25 mouse cellular contexts compared by ENCODE assay signal in genomic region chr10:76722751-76723450, GRCm38 (mm10). TPM values are rescaled to one million over a fixed set of nuclear protein-coding genes. Genes with fewer than 3 reads are reported as not detected.
DNase-seq lines count a peak whose midpoint lies in the region; ATAC-seq lines count a peak whose summit lies in the region.
"Had no signal": no experiment of that assay in that cellular context is flagged by ENCODE, and none has a peak within 500 bp of the region (broad histone marks: within the 10 kb centered on the region; RNA-seq: fewer than 3 reads in every experiment).

No protein-coding gene starts in this region.

- H3K4me2 ChIP-seq in embryonic facial prominence, embryonic 14.5 days (ENCODE audit: low read depth, low read length), result 0 out of 2 replicates have a peak overlapping the region, but pooled peaks have one; percentile 0
- H3K4me2 ChIP-seq in hindbrain, embryonic 14.5 days (replicated peaks), result no peak overlapping the region
- H3K4me2 ChIP-seq: forebrain, embryonic 13.5 days; hindbrain, embryonic 15.5 days; limb, embryonic 12.5 days; liver, embryonic 12.5 days; midbrain, embryonic 13.5 days had no signal

- H3K27me3 ChIP-seq in embryonic facial prominence, embryonic 14.5 days (replicated peaks; ENCODE audit: control insufficient read depth, insufficient read depth, low read length), result no peaks in the 10 kb centered on the region
- no peaks in the 10 kb centered on the region for H3K27me3 ChIP-seq in embryonic facial prominence, embryonic 10.5 days (replicated peaks; ENCODE audit: low read depth, poor library complexity, severe bottlenecking)
- no peaks in the 10 kb centered on the region; the same call in 1 of the 2 replicates for H3K27me3 ChIP-seq in hindbrain, embryonic 10.5 days (ENCODE audit: insufficient read depth, poor library complexity, severe bottlenecking)
- no peaks in the 10 kb centered on the region for H3K27me3 ChIP-seq in hindbrain, embryonic 14.5 days (ENCODE audit: control insufficient read depth, insufficient read depth, low read length)
- H3K27me3 ChIP-seq: forebrain, embryonic 13.5 days; hindbrain, embryonic 15.5 days; limb, embryonic 12.5 days; liver, embryonic 12.5 days; midbrain, embryonic 13.5 days had no signal

- no peak for DNase-seq in embryonic facial prominence, embryonic 14.5 days (ENCODE audit: low spot score)
- no peak for DNase-seq in embryonic facial prominence, embryonic 10.5 days (ENCODE audit: low spot score)
- DNase-seq in hindbrain, embryonic 10.5 days (ENCODE audit: low spot score), result peak; percentile 1
- DNase-seq in hindbrain, embryonic 14.5 days (ENCODE audit: low spot score), result no peak
- peak; percentile 2 for DNase-seq in thymus, postnatal 4 days
- no peak for DNase-seq in thymus, postnatal 25 days
- DNase-seq in adrenal gland, adult 2 months, result no peak
- DNase-seq: adrenal gland, adult 8-10 months; cerebellum, adult 2 months; cerebellum, postnatal 14 days; kidney, adult 9 months; kidney, postnatal 25 days; liver, postnatal 0 days; lung, postnatal 10 days had no signal

- peaks cover 19% of the 10 kb centered on the region; the same call in 1 of the 2 replicates for H3K4me1 ChIP-seq in embryonic facial prominence, embryonic 14.5 days (ENCODE audit: control insufficient read depth, insufficient read depth, low read length)
- peaks cover 34% of the 10 kb centered on the region for H3K4me1 ChIP-seq in embryonic facial prominence, embryonic 10.5 days
- peaks cover 20% of the 10 kb centered on the region; the same call in 1 of the 2 replicates for H3K4me1 ChIP-seq in hindbrain, embryonic 10.5 days (replicated peaks)
- H3K4me1 ChIP-seq in hindbrain, embryonic 14.5 days (replicated peaks; ENCODE audit: control insufficient read depth, insufficient read depth, low read length), result no peaks in the 10 kb centered on the region
- H3K4me1 ChIP-seq: forebrain, embryonic 13.5 days; hindbrain, embryonic 15.5 days; liver, embryonic 12.5 days; midbrain, embryonic 13.5 days had no signal

- H3K9me3 ChIP-seq in embryonic facial prominence, embryonic 14.5 days (ENCODE audit: control insufficient read depth, low read length), result no peaks in the 10 kb centered on the region
- no peaks in the 10 kb centered on the region for H3K9me3 ChIP-seq in embryonic facial prominence, embryonic 10.5 days
- H3K9me3 ChIP-seq in hindbrain, embryonic 10.5 days, result no peaks in the 10 kb centered on the region
- no peaks in the 10 kb centered on the region for H3K9me3 ChIP-seq in hindbrain, embryonic 14.5 days (ENCODE audit: control insufficient read depth, low read length)
- H3K9me3 ChIP-seq: forebrain, embryonic 13.5 days; hindbrain, embryonic 15.5 days; limb, embryonic 12.5 days; liver, embryonic 12.5 days; midbrain, embryonic 13.5 days had no signal

- no peak overlapping the region for H3K27ac ChIP-seq in embryonic facial prominence, embryonic 14.5 days (replicated peaks; ENCODE audit: low read depth, low read length)
- H3K27ac ChIP-seq in embryonic facial prominence, embryonic 10.5 days (replicated peaks), result no peak overlapping the region
- H3K27ac ChIP-seq in hindbrain, embryonic 10.5 days, result no peak overlapping the region
- no peak overlapping the region for H3K27ac ChIP-seq in hindbrain, embryonic 14.5 days
- H3K27ac ChIP-seq: forebrain, embryonic 13.5 days; heart, adult 2 months; hindbrain, embryonic 15.5 days; limb, embryonic 12.5 days; liver, embryonic 12.5 days; macrophage; midbrain, embryonic 13.5 days had no signal

- no peak for ATAC-seq in embryonic facial prominence, embryonic 14.5 days (ENCODE audit: low read depth)
- ATAC-seq in hindbrain, embryonic 14.5 days (ENCODE audit: low FRiP score), result no peak
- ATAC-seq: activated CD4-positive, CD25-positive, alpha-beta regulatory T cell, adult 4 months; forebrain, embryonic 13.5 days; inflammation-experienced regulatory T-cells, adult 6 months; liver, embryonic 12.5 days; liver, postnatal 0 days; midbrain, embryonic 13.5 days had no signal

- H3K4me3 ChIP-seq in embryonic facial prominence, embryonic 14.5 days (ENCODE audit: low read depth, low read length), result no peak overlapping the region
- H3K4me3 ChIP-seq in embryonic facial prominence, embryonic 10.5 days, result no peak overlapping the region
- H3K4me3 ChIP-seq in hindbrain, embryonic 10.5 days, result no peak overlapping the region
- H3K4me3 ChIP-seq in hindbrain, embryonic 14.5 days (replicated peaks; ENCODE audit: low read length), result no peak overlapping the region
- H3K4me3 ChIP-seq: forebrain, embryonic 13.5 days; heart, adult 2 months; hindbrain, embryonic 15.5 days; limb, embryonic 12.5 days; liver, embryonic 12.5 days; midbrain, embryonic 13.5 days had no signal

- H3K9ac ChIP-seq in embryonic facial prominence, embryonic 14.5 days (ENCODE audit: low read depth, low read length), result no peak overlapping the region
- H3K9ac ChIP-seq in hindbrain, embryonic 14.5 days, result no peak overlapping the region
- H3K9ac ChIP-seq: forebrain, embryonic 13.5 days; hindbrain, embryonic 15.5 days; limb, embryonic 12.5 days; liver, embryonic 12.5 days; liver, postnatal 0 days; midbrain, embryonic 13.5 days had no signal

- WGBS in embryonic facial prominence, embryonic 14.5 days, result 86% methylated on average over 16 of the region's 18 CpGs
- WGBS in embryonic facial prominence, embryonic 10.5 days, result 87% methylated on average over 18 of the region's 18 CpGs
- 90% methylated on average over 18 of the region's 18 CpGs for WGBS in hindbrain, embryonic 10.5 days
- 89% methylated on average over 18 of the region's 18 CpGs for WGBS in hindbrain, embryonic 14.5 days

- peaks cover 55% of the 10 kb centered on the region for H3K36me3 ChIP-seq in embryonic facial prominence, embryonic 14.5 days (ENCODE audit: control insufficient read depth, insufficient read depth, low read length)
- H3K36me3 ChIP-seq in embryonic facial prominence, embryonic 10.5 days (replicated peaks), result no peaks in the 10 kb centered on the region
- H3K36me3 ChIP-seq in hindbrain, embryonic 10.5 days, result 0 out of 2 replicates have a peak, but pooled peaks cover 4% of the 10 kb centered on the region
- no peaks in the 10 kb centered on the region for H3K36me3 ChIP-seq in hindbrain, embryonic 14.5 days (replicated peaks; ENCODE audit: control insufficient read depth, insufficient read depth)
- H3K36me3 ChIP-seq: hindbrain, embryonic 15.5 days; liver, embryonic 12.5 days; midbrain, embryonic 13.5 days had no signal

RNA-seq across cellular contexts. Expression of gene Col6a1, which starts 3.1 kb away (rescaled TPM):
- 405 and 419 TPM in 2 replicates for polyA plus RNA-seq in embryonic facial prominence, embryonic 14.5 days (2014; fragmentation: Nextera tagmentation; extraction: Ambion mirVana)
- polyA plus RNA-seq in embryonic facial prominence, embryonic 10.5 days (2016; fragmentation: Nextera tagmentation; extraction: Ambion mirVana), result 7.0 and 12.3 TPM in 2 replicates
- 11.4 and 12.6 TPM in 2 replicates for polyA plus RNA-seq in hindbrain, embryonic 10.5 days (2016; fragmentation: Nextera tagmentation; extraction: Ambion mirVana)
- polyA plus RNA-seq in hindbrain, embryonic 14.5 days (2014; fragmentation: Nextera tagmentation; extraction: Ambion mirVana), result 24.7 and 26.4 TPM in 2 replicates
- 100 to 1,000 TPM; 199 to 288 TPM for total RNA-seq in adrenal gland, adult 2 months (2021)
- 214 and 244 TPM in 2 replicates for polyA plus RNA-seq in adrenal gland, adult 2 months (2012; rRNA removed)
- total RNA-seq: megakaryocyte-erythroid progenitor cell, adult 5-6 weeks; monocyte, adult 5-6 weeks had no signal
- polyA plus RNA-seq: activated CD4-positive, CD25-positive, alpha-beta regulatory T cell, adult 4 months; inflammation-experienced regulatory T-cells, adult 6 months had no signal

Comparison
In these comparisons a context has a peak if more than half of its experiments do, and no peak if none do; other contexts are left out.
1. DNase-seq: peak in hindbrain, embryonic 10.5 days (single experiment) and thymus, postnatal 4 days (single experiment); none in embryonic facial prominence, embryonic 14.5 days (single experiment), embryonic facial prominence, embryonic 10.5 days (single experiment), hindbrain, embryonic 14.5 days (single experiment), thymus, postnatal 25 days (single experiment) and adrenal gland, adult 2 months (single experiment).